Mouse (Mus musculus) c-Kit-positive CD71-positive TER-119-negative erythroid progenitor cells, embryonic 14.5 days (primary cell): ENCODE measurements around the gene Ctxn1.

Experiments used
- DNase-seq: peaks from one replicate; pipeline ENCODE4 v3.0.0-alpha.2; 2013; ENCODE audit warnings: low read depth

Ctxn1 gene

GRCm38 (mm10) chr8:4250306-4250970 is 8.6 kb downstream of the Ctxn1 start:
- peak; percentile 71 for DNase-seq

GRCm38 (mm10) chr8:4249213-4249612 is 9.9 kb downstream of the Ctxn1 start:
- DNase-seq = no peak

- DNase-seq = no peak
Measured at GRCm38 (mm10) chr8:4247951-4248540, 11.0 kb downstream of the Ctxn1 start, which contains the start of gene Tgfbr3l. Gene Tgfbr3l, plus strand, starts transcription at chr8:4248214.

- no peak for DNase-seq
Measured at GRCm38 (mm10) chr8:4247241-4247640, 11.8 kb downstream of the Ctxn1 start.

- DNase-seq = no peak
Measured at GRCm38 (mm10) chr8:4245737-4246136, 13.3 kb downstream of the Ctxn1 start.

GRCm38 (mm10) chr8:4245061-4245460 is 14.0 kb downstream of the Ctxn1 start:
- DNase-seq = no peak

GRCm38 (mm10) chr8:4239193-4239890 is 19.7 kb downstream of the Ctxn1 start:
- DNase-seq = no peak

GRCm38 (mm10) chr8:4238434-4239192 is 20.5 kb downstream of the Ctxn1 start, which contains the start of the genes Map2k7 and Gm49320:
Gene Map2k7, plus strand, starts transcription at chr8:4238740.
Gene Gm49320, plus strand, starts transcription at chr8:4238865.
- DNase-seq = peak; percentile 98

- peak; percentile 41 for DNase-seq
Measured at GRCm38 (mm10) chr8:4237814-4238433, 21.1 kb downstream of the Ctxn1 start.

GRCm38 (mm10) chr8:4230612-4231351 is 28.3 kb downstream of the Ctxn1 start:
- DNase-seq = no peak

- no peak for DNase-seq
Measured at GRCm38 (mm10) chr8:4229784-4230183, 29.3 kb downstream of the Ctxn1 start.

- no peak for DNase-seq
Measured at GRCm38 (mm10) chr8:4227919-4228318, 31.2 kb downstream of the Ctxn1 start.

GRCm38 (mm10) chr8:4226739-4227347 is 32.2 kb downstream of the Ctxn1 start, which contains the start of gene Lrrc8e:
Gene Lrrc8e, plus strand, starts transcription at chr8:4226827.
- DNase-seq = no peak

- no peak for DNase-seq
Measured at GRCm38 (mm10) chr8:4226323-4226722, 32.8 kb downstream of the Ctxn1 start.

GRCm38 (mm10) chr8:4222059-4222458 is 37.0 kb downstream of the Ctxn1 start:
- DNase-seq = no peak

GRCm38 (mm10) chr8:4219617-4220016 is 39.5 kb downstream of the Ctxn1 start:
- no peak for DNase-seq

GRCm38 (mm10) chr8:4216791-4217621 is 42.1 kb downstream of the Ctxn1 start, which contains the start of gene Prr36:
Gene Prr36, minus strand, starts transcription at chr8:4217459.
- no peak for DNase-seq

GRCm38 (mm10) chr8:4216296-4216695 is 42.8 kb downstream of the Ctxn1 start:
- DNase-seq = no peak
